Mouse (Mus musculus) MEL (cell line): ENCODE data around the gene Pmf1. TPM values are rescaled to one million over a fixed set of nuclear protein-coding genes. Genes with fewer than 3 reads are reported as not detected.

ENCODE experiments used
- DNase-seq: peaks from one replicate; pipeline ENCODE4 v3.0.0; 2011; ENCODE audit warnings: low read depth, low spot score
- H3K27ac ChIP-seq: 2 replicates; pipeline ENCODE4 v1.5.1; 2012; ENCODE audit warnings: low read depth, mild to moderate bottlenecking, control low read depth, low read length, moderate library complexity; ENCODE audit not compliant: control insufficient read depth
- H3K27me3 ChIP-seq, 2 experiments: fragments of 150-350 bp in 1 of 2; sonication (generic) in 1 of 2; 2 replicates each; pipeline ENCODE4 v1.6.1; 2012; ENCODE audit warnings: low read length in 2 of 2, mild to moderate bottlenecking in 2 of 2, improper control_type of control experiment in 1 of 2, moderate library complexity in 1 of 2; ENCODE audit not compliant: insufficient read depth in 2 of 2, control insufficient read depth in 1 of 2
- H3K36me3 ChIP-seq, 2 experiments: 2 replicates each; pipeline ENCODE4 v1.6.1; 2012 to 2014; ENCODE audit warnings: low read length in 2 of 2, improper control_type of control experiment in 1 of 2, inconsistent platforms in 1 of 2, mild to moderate bottlenecking in 1 of 2; ENCODE audit not compliant: insufficient read depth in 2 of 2, control insufficient read depth in 1 of 2
- H3K4me1 ChIP-seq, 2 experiments: fragments of 150-350 bp in 1 of 2; sonication (generic) in 1 of 2; 2 replicates each; pipeline ENCODE4 v1.6.1; 2012; ENCODE audit warnings: low read length in 2 of 2, improper control_type of control experiment in 1 of 2, mild to moderate bottlenecking in 1 of 2; ENCODE audit not compliant: insufficient read depth in 2 of 2, control insufficient read depth in 1 of 2
- H3K4me3 ChIP-seq, 2 experiments: fragments of 150-350 bp in 1 of 2; sonication (generic) in 1 of 2; 2 replicates each; pipeline ENCODE4 v1.5.1; 2012; ENCODE audit warnings: low read depth in 2 of 2, low read length in 2 of 2, mild to moderate bottlenecking in 2 of 2, moderate library complexity in 2 of 2, control low read depth in 1 of 2, improper control_type of control experiment in 1 of 2; ENCODE audit not compliant: control insufficient read depth in 1 of 2, insufficient read depth in 1 of 2
- H3K79me2 ChIP-seq: 2 replicates; pipeline ENCODE4 v1.6.1; 2012; ENCODE audit warnings: mild to moderate bottlenecking, low read length, moderate library complexity; ENCODE audit not compliant: control insufficient read depth, poor library complexity, insufficient read depth
- H3K9ac ChIP-seq: 2 replicates; pipeline ENCODE4 v1.6.1; 2012; ENCODE audit warnings: low read depth, mild to moderate bottlenecking, control low read depth, low read length, moderate library complexity; ENCODE audit not compliant: control insufficient read depth, poor library complexity, severe bottlenecking
- H3K9me3 ChIP-seq: fragments of 150-350 bp; sonication (generic); replicated peaks from 2 replicates; pipeline ENCODE4 v1.6.1; 2012; ENCODE audit warnings: mild to moderate bottlenecking, low read length, improper control_type of control experiment, moderate library complexity; ENCODE audit not compliant: insufficient read depth
- BHLHE40 ChIP-seq: IDR thresholded peaks from 2 replicates; pipeline ENCODE4 v1.6.1; 2012; ENCODE audit warnings: low read depth, mild to moderate bottlenecking, inconsistent platforms, low read length, improper control_type of control experiment, borderline replicate concordance
- CHD2 ChIP-seq: IDR thresholded peaks from 2 replicates; pipeline ENCODE4 v1.6.1; 2011; ENCODE audit warnings: low read length, improper control_type of control experiment
- CTCF ChIP-seq, 3 experiments: IDR thresholded peaks in 2 of 3; conservative IDR thresholded peaks in 1 of 3; 2 replicates each; pipeline ENCODE4 v1.5.1; 2011 to 2012; ENCODE audit warnings: low read length in 3 of 3, low read depth in 2 of 3, mild to moderate bottlenecking in 2 of 3, improper control_type of control experiment in 1 of 3, inconsistent platforms in 1 of 3, mixed read lengths in 1 of 3, moderate library complexity in 1 of 3; ENCODE audit not compliant: control insufficient read depth in 1 of 3, insufficient read depth in 1 of 3, poor library complexity in 1 of 3, severe bottlenecking in 1 of 3
- ETS1 ChIP-seq: IDR thresholded peaks from 2 replicates; pipeline ENCODE4 v1.6.1; 2012; ENCODE audit warnings: low read depth, mild to moderate bottlenecking, inconsistent platforms, low read length, improper control_type of control experiment, moderate library complexity
- GATA1 ChIP-seq: IDR thresholded peaks from 2 replicates; pipeline ENCODE4 v1.6.1; 2011; ENCODE audit warnings: low read depth, low read length, improper control_type of control experiment
- HCFC1 ChIP-seq: IDR thresholded peaks from 2 replicates; pipeline ENCODE4 v1.6.1; 2012; ENCODE audit warnings: low read depth, mild to moderate bottlenecking, inconsistent platforms, low read length, improper control_type of control experiment, moderate library complexity
- KAT2A ChIP-seq: conservative IDR thresholded peaks from 2 replicates; pipeline ENCODE4 v1.6.1; 2012; ENCODE audit warnings: low read depth, low read length, improper control_type of control experiment, inconsistent platforms
- MAFK ChIP-seq: IDR thresholded peaks from 2 replicates; pipeline ENCODE4 v1.6.1; 2011; ENCODE audit warnings: low read depth, mild to moderate bottlenecking, low read length, improper control_type of control experiment, borderline replicate concordance
- MAZ ChIP-seq: IDR thresholded peaks from 2 replicates; pipeline ENCODE4 v1.6.1; 2012; ENCODE audit warnings: low read depth, mild to moderate bottlenecking, inconsistent platforms, low read length, improper control_type of control experiment
- MEF2A ChIP-seq: IDR thresholded peaks from 2 replicates; pipeline ENCODE4 v1.6.1; 2014; ENCODE audit warnings: low read depth, mild to moderate bottlenecking, inconsistent platforms, low read length, improper control_type of control experiment; ENCODE audit not compliant: poor library complexity, insufficient replicate concordance, severe bottlenecking; ENCODE audit errors: extremely low read depth
- MYB ChIP-seq: IDR thresholded peaks from 2 replicates; pipeline ENCODE4 v1.6.1; 2011; ENCODE audit warnings: mild to moderate bottlenecking, low read depth, low read length, improper control_type of control experiment
- NELFE ChIP-seq: IDR thresholded peaks from 2 replicates; pipeline ENCODE4 v1.6.1; 2011; ENCODE audit warnings: low read depth, low read length, improper control_type of control experiment
- POLR2AphosphoS2 ChIP-seq: IDR thresholded peaks from 2 replicates; pipeline ENCODE4 v1.6.1; 2011; ENCODE audit warnings: low read length, improper control_type of control experiment
- POLR2AphosphoS5 ChIP-seq: IDR thresholded peaks from 2 replicates; pipeline ENCODE4 v1.6.1; 2012; ENCODE audit warnings: low read depth, borderline replicate concordance, mild to moderate bottlenecking, inconsistent platforms, low read length, moderate library complexity, mixed read lengths
- RCOR1 ChIP-seq: IDR thresholded peaks from 2 replicates; pipeline ENCODE4 v1.6.1; 2012; ENCODE audit warnings: low read depth, mild to moderate bottlenecking, inconsistent platforms, low read length, improper control_type of control experiment
- TBP ChIP-seq: IDR thresholded peaks from 2 replicates; pipeline ENCODE4 v1.8.0; 2011; ENCODE audit warnings: low read depth, low read length, improper control_type of control experiment
- TCF12 ChIP-seq: IDR thresholded peaks from 2 replicates; pipeline ENCODE4 v1.6.1; 2014; ENCODE audit warnings: low read depth, mild to moderate bottlenecking, inconsistent platforms, low read length, improper control_type of control experiment, moderate library complexity
- UBTF ChIP-seq: IDR thresholded peaks from 2 replicates; pipeline ENCODE4 v1.6.1; 2012; ENCODE audit warnings: low read depth, mild to moderate bottlenecking, inconsistent platforms, low read length, improper control_type of control experiment, moderate library complexity, borderline replicate concordance; ENCODE audit not compliant: insufficient read depth
- USF1 ChIP-seq: IDR thresholded peaks from 2 replicates; pipeline ENCODE4 v1.6.1; 2014; ENCODE audit warnings: low read depth, mild to moderate bottlenecking, inconsistent platforms, low read length, improper control_type of control experiment, moderate library complexity
- ZC3H11A ChIP-seq: IDR thresholded peaks from 2 replicates; pipeline ENCODE4 v1.6.1; 2012; ENCODE audit warnings: low read depth, mild to moderate bottlenecking, inconsistent platforms, low read length, improper control_type of control experiment
- ZKSCAN1 ChIP-seq: IDR thresholded peaks from 2 replicates; pipeline ENCODE4 v1.6.1; 2012; ENCODE audit warnings: low read depth, mild to moderate bottlenecking, inconsistent platforms, low read length, improper control_type of control experiment, moderate library complexity
- ZNF384 ChIP-seq: IDR thresholded peaks from 2 replicates; pipeline ENCODE4 v1.6.1; 2012; ENCODE audit warnings: low read depth, mild to moderate bottlenecking, inconsistent platforms, low read length, improper control_type of control experiment
- polyA plus RNA-seq, 2 experiments: library from polyadenylated mRNA; stranded (reverse) in 1 of 2; unstranded in 1 of 2; fragments of >175 nt in 1 of 2; fragments of >200 nt in 1 of 2; gene quantifications; 2 replicates each; pipeline versions ENCODE4 v1.2.1 to v1.2.4; 2012; ENCODE audit warnings: low replicate concordance in 2 of 2, low read depth in 1 of 2; ENCODE audit not compliant: insufficient read length in 2 of 2, insufficient read depth in 1 of 2, missing spikeins in 1 of 2
- total RNA-seq: library from RNA; depleted of rRNA; stranded (reverse); fragments of 300-350 nt; gene quantifications from 2 replicates; pipeline ENCODE4 v1.2.3, GENCODE M21; 2012

Gene Pmf1
- total and polyA plus RNA-seq, 3 experiments = 144 to 357 TPM; not detected in 1

GRCm38 (mm10) chr3:88395742-88396141 is 14.4 kb downstream of the Pmf1 start:
- peaks cover 0 to 5% of the 10 kb centered on the region in 2 experiments; a peak in 2 of 4 replicates for H3K36me3 ChIP-seq

DNA sequence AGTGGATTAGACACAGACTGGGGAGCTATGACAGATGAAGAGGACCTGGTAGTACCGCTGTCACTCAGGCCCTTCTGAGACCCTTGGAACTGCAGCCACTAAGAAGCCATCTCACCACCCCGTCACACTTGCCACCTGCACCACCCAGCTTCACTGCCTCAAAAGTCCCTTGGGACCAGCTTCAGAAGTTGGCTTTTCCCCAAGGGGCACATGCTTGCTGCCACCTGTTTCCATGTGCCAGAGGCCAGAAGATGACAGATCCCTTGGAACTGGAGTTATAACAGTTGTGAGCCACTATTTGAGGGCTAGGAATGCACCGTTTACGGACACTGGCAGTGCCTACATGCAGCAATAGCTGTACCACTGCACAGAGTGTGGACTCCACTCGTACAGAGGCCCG is 14.8 kb downstream of the Pmf1 start:
- Histone ChIP-seq H3K4me3 (no peak overlapping the region), H3K27me3 (no peaks in the 10 kb centered on the region), H3K4me1 (no peaks in the 10 kb centered on the region), H3K9ac (no peak overlapping the region), H3K27ac (no peak overlapping the region), H3K36me3 (peaks cover 0 to 5% of the 10 kb centered on the region in 2 experiments; a peak in 2 of 4 replicates), H3K79me2 (no peaks in the 10 kb centered on the region), H3K9me3 (no peaks in the 10 kb centered on the region)
- DNase-seq = no peak
- TF ChIP-seq ZC3H11A (no peak), NELFE (no peak), RCOR1 (no peak), MAFK (no peak), MEF2A (no peak), GATA1 (no peak), TBP (no peak), POLR2AphosphoS2 (no peak)

More at GRCm38 (mm10) chr3:88395742-88396141, 14.4 kb downstream of the Pmf1 start:
- H3K27me3 ChIP-seq = no peaks in the 10 kb centered on the region
- TF ChIP-seq ETS1 (no peak), POLR2AphosphoS5 (no peak), KAT2A (no peak), CHD2 (no peak), CTCF (IDR thresholded peaks at IDR 0.05 in 2 of 3, conservative IDR thresholded peaks at IDR 0.05 in 1 of 3; ENCODE audit: control insufficient read depth in 1 of 3, insufficient read depth in 1 of 3, low read depth in 2 of 3, low read length in 3 of 3, poor library complexity in 1 of 3, severe bottlenecking in 1 of 3) (no peak), ZKSCAN1 (no peak), MAZ (no peak), TCF12 (no peak), ZC3H11A (no peak), USF1 (no peak), BHLHE40 (no peak), UBTF (no peak), MYB (no peak), ZNF384 (no peak), MAFK (no peak), HCFC1 (no peak), GATA1 (no peak)
- H3K9me3 ChIP-seq = no peaks in the 10 kb centered on the region
- H3K27ac ChIP-seq = no peak overlapping the region
- H3K79me2 ChIP-seq = no peaks in the 10 kb centered on the region
- H3K4me1 ChIP-seq = no peaks in the 10 kb centered on the region
- no peak overlapping the region for H3K9ac ChIP-seq
- DNase-seq = no peak
- H3K4me3 ChIP-seq = no peak overlapping the region
